Mouse (Mus musculus): ENCODE results near the gene Flywch1. TPM values are rescaled to one million over a fixed set of nuclear protein-coding genes. Genes with fewer than 3 reads are reported as not detected.
"Not testable (repeated sequence)": the region's sequence is repeated elsewhere in the genome, so short reads cannot be mapped to it uniquely, and the experiment has no call there.

The Flywch1 gene
- polyA plus RNA-seq, 1 experiment from 2014 or later = 52.1 TPM

DNA sequence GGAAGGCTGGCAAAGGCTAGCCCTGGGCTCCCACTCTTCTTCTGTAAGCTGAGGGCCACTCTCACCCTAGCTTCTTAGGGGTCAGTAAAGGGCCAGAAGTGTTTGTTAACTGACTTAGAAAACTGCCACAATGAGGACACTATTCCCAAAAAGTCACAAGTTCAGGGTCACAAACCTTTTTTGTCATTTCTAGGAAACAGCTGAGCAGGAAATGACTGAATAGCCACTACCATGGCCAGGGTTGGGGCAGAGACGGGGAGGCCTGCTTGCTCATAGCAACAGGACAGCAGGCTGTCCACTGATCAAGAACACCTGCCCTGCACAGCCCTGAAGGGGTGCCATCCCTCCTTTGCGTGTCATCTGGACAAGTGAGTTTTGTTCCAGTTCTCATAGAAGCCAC is 5.7 kb upstream of the Flywch1 start:
- H3K4me3 ChIP-seq = no peak overlapping the region
- H3K4me1 ChIP-seq = no peaks in the 10 kb centered on the region
- H3K9ac ChIP-seq = no peak overlapping the region
- H3K27ac ChIP-seq (replicated peaks) = no peak overlapping the region
- ATAC-seq (ENCODE audit: extremely low read depth, insufficient number of reproducible peaks, low FRiP score, low TSS enrichment) = no peak
- no peak overlapping the region for H3K4me2 ChIP-seq
- no peaks in the 10 kb centered on the region for H3K9me3 ChIP-seq
- WGBS = 66% methylated on average over 2 of the region's 2 CpGs
- H3K27me3 ChIP-seq (replicated peaks) = no peaks in the 10 kb centered on the region
- H3K36me3 ChIP-seq = no peaks in the 10 kb centered on the region

DNA sequence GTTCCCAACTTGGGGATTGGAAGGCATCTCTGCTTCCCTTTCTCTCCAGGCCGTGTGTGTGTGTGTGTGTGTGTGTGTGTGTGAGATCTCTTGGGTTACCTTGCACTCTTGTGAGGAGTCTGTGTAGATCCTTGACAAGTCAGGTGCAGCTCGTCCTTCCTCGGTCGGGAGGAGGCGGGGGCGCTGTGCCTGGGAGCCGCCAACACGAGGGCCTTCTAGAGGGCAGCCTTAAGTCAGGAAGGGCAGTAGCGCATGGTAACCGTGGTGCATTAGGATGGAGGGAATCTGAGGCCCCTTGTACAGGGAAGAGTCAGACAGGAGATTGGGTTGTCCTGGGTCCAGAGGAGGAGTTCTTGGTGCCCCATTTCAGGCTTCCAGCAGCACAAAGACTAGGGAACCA is 4.8 kb upstream of the Flywch1 start:
- Histone ChIP-seq H3K4me2 (no peak overlapping the region), H3K27ac (replicated peaks) (no peak overlapping the region), H3K27me3 (replicated peaks) (no peaks in the 10 kb centered on the region), H3K9ac (no peak overlapping the region), H3K9me3 (no peaks in the 10 kb centered on the region), H3K4me3 (no peak overlapping the region), H3K4me1 (peaks cover 3% of the 10 kb centered on the region; the same call in 1 of the 2 replicates), H3K36me3 (no peaks in the 10 kb centered on the region)
- WGBS = 75% methylated on average over 10 of the region's 10 CpGs
- no peak for ATAC-seq (ENCODE audit: extremely low read depth, insufficient number of reproducible peaks, low FRiP score, low TSS enrichment)

DNA sequence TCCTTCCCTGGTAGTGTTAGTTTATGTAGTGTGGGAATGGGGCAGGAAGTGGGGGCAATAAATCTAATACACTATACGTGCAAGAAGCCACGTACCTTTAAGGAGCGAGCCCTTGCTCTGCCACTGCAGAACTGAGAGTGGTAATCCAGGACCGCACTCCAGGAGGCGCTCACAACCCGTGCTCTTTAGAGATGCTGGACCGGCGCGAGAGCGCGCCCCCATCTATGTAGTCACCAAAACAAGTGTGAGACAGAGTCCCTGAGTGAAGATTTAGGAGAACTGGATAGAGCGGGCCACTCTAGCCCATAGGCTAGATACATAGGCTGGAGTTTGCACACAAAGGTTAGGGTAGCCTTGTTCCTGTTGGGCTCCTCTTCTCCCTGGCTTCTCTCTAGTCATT is 2.7 kb upstream of the Flywch1 start:
- 6% methylated on average over 12 of the region's 12 CpGs for WGBS
- H3K4me2 ChIP-seq = no peak overlapping the region

DNA sequence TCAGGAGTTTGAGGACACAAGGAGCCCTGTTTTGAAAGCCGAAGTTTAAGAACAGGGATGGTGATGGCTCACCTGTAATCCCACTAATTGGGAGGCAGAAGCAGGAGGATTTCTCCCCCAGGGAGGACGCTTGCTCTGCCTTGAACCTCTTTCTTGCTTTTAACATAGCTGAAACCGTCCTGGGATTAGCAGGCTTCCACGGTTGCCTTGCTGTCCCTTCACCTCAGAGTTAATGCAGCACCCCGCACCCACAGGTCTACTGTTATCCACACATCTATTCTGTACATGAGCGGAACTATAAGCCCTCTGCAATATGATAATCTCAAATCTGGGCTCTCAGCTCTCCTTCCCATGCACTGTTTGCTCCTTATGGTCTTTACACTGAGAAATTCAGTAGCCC is 2.3 kb upstream of the Flywch1 start:
- WGBS = 58% methylated on average over 6 of the region's 6 CpGs

More for the DNA sequence above, 2.7 kb upstream of the Flywch1 start:
- Histone ChIP-seq H3K4me1 (peaks cover 15% of the 10 kb centered on the region), H3K4me3 (no peak overlapping the region), H3K36me3 (no peaks in the 10 kb centered on the region; the same call in 1 of the 2 replicates), H3K27me3 (replicated peaks) (no peaks in the 10 kb centered on the region), H3K9me3 (no peaks in the 10 kb centered on the region), H3K9ac (no peak overlapping the region), H3K27ac (replicated peaks) (no peak overlapping the region)
- ATAC-seq (ENCODE audit: extremely low read depth, insufficient number of reproducible peaks, low FRiP score, low TSS enrichment) = no peak

DNA sequence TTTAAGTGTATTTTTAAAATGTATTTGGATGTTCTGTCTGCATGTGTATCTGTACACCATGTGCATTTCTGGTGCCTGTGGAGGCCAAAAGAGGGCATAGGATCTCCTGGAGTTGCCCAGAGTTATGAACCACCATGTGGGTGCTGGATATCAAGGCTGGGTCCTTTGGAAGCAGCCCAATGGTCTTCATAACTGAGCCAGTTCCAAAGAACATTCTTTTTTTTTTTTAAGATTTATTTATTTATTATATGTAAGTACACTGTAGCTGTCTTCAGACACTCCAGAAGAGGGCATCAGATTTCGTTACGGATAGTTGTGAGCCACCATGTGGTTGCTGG is 786 bp upstream of the Flywch1 start:
- not testable (repeated sequence) for H3K4me3 ChIP-seq; ATAC-seq (ENCODE audit: extremely low read depth, insufficient number of reproducible peaks, low FRiP score, low TSS enrichment)

More for the DNA sequence above, 2.3 kb upstream of the Flywch1 start:
- no peaks in the 10 kb centered on the region for H3K9me3 ChIP-seq
- no peak overlapping the region for H3K27ac ChIP-seq (replicated peaks)
- H3K36me3 ChIP-seq = no peaks in the 10 kb centered on the region; the same call in 1 of the 2 replicates
- peaks cover 15% of the 10 kb centered on the region for H3K4me1 ChIP-seq
- no peaks in the 10 kb centered on the region for H3K27me3 ChIP-seq (replicated peaks)
- no peak overlapping the region for H3K4me2 ChIP-seq
- H3K9ac ChIP-seq = no peak overlapping the region
- ATAC-seq (ENCODE audit: extremely low read depth, insufficient number of reproducible peaks, low FRiP score, low TSS enrichment) = no peak
- no peak overlapping the region for H3K4me3 ChIP-seq

DNA sequence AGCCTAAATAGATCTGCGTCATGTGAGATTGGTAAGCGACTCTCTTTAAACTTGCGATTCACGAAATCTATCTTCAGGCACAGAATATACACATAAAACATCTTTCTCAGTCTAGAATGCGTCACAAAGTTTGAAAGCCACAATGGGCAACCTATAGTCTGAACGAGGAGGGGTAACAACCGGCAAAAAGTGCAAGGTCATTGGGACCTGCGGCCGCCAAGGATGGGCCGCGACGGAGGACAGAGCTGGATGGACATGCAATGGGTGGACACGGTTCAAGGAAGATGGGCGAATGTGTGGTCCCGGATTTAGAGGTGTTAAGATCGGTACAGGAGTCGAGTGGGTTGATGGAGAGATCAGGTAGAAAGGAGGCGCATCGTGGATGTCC is 512 bp downstream of the Flywch1 start:
- Histone ChIP-seq H3K9me3 (no peaks in the 10 kb centered on the region), H3K4me3 (peak overlapping the region; percentile 94), H3K27ac (replicated peaks) (peak overlapping the region; percentile 87), H3K9ac (peak overlapping the region; percentile 98), H3K27me3 (replicated peaks) (no peaks in the 10 kb centered on the region), H3K36me3 (peaks cover 8% of the 10 kb centered on the region; the same call in 1 of the 2 replicates), H3K4me1 (peaks cover 15% of the 10 kb centered on the region), H3K4me2 (peak overlapping the region; percentile 83)
- 1% methylated on average over 19 of the region's 19 CpGs for WGBS
- peak; percentile 34 for ATAC-seq (ENCODE audit: extremely low read depth, insufficient number of reproducible peaks, low FRiP score, low TSS enrichment)

More for the DNA sequence above, 786 bp upstream of the Flywch1 start:
- peak overlapping the region; percentile 83; the same call in 1 of the 2 replicates for H3K4me2 ChIP-seq
- not testable (repeated sequence) for H3K9ac ChIP-seq; H3K27me3 ChIP-seq (replicated peaks); H3K9me3 ChIP-seq; H3K27ac ChIP-seq (replicated peaks); H3K36me3 ChIP-seq
- 82% methylated on average over 2 of the region's 2 CpGs for WGBS
- peaks cover 15% of the 10 kb centered on the region for H3K4me1 ChIP-seq

DNA sequence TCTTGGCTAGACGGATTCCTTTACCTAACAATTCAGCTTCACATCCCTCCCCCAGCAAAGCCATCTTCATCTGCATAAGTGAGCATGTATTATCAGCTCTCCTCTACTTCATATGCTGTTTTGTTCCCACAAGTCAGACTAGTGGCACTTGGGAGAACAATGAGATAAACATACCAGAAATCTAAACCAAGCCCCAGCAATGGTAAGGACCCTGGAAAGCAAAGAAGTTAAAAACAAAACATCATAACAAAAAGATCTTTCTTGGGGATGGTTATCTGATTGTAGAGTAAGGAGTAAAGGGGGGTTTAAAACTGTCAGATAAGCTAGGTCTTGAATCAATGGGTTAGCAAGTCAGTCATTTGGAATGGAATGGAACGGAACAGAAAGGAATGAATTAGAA is 909 bp downstream of the Flywch1 start:
- H3K27ac ChIP-seq (replicated peaks) = peak overlapping the region; percentile 87; the same call in 1 of the 2 replicates
- 17% methylated on average over 2 of the region's 2 CpGs for WGBS

DNA sequence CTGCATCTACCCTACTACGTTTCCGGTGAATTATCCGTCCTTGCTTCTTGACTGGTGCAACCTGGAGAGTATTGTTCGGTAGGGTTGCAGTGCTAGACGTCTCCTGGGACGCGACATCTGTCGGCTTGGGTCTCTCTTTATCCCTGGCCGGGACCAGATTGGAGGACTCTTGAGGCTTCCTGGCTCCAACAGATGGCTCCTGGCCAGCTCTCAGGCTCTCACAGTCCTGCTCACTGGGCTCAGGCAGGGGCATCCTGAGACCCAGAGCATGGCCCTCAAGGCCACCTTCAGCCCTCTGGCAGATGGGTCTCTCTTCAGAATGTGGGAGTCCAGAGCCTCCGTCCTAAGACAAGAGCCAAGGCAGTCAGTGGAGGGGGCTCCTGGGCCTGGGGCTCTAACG is 8.4 kb downstream of the Flywch1 start:
- H3K9me3 ChIP-seq = no peaks in the 10 kb centered on the region; the same call in 1 of the 2 replicates
- 86% methylated on average over 11 of the region's 11 CpGs for WGBS
- H3K27ac ChIP-seq (replicated peaks) = no peak overlapping the region
- no peak overlapping the region for H3K4me2 ChIP-seq
- no peaks in the 10 kb centered on the region for H3K4me1 ChIP-seq
- peaks cover 57% of the 10 kb centered on the region for H3K36me3 ChIP-seq
- H3K27me3 ChIP-seq (replicated peaks) = no peaks in the 10 kb centered on the region
- no peak overlapping the region for H3K9ac ChIP-seq
- ATAC-seq (ENCODE audit: extremely low read depth, insufficient number of reproducible peaks, low FRiP score, low TSS enrichment) = no peak
- H3K4me3 ChIP-seq = no peak overlapping the region

More for the DNA sequence above, 909 bp downstream of the Flywch1 start:
- ATAC-seq (ENCODE audit: extremely low read depth, insufficient number of reproducible peaks, low FRiP score, low TSS enrichment) = no peak
- Histone ChIP-seq H3K9ac (peak overlapping the region; percentile 98), H3K4me3 (peak overlapping the region; percentile 94), H3K4me2 (peak overlapping the region; percentile 83), H3K9me3 (no peaks in the 10 kb centered on the region), H3K27me3 (replicated peaks) (no peaks in the 10 kb centered on the region), H3K4me1 (peaks cover 15% of the 10 kb centered on the region), H3K36me3 (peaks cover 8% of the 10 kb centered on the region; the same call in 1 of the 2 replicates)

DNA sequence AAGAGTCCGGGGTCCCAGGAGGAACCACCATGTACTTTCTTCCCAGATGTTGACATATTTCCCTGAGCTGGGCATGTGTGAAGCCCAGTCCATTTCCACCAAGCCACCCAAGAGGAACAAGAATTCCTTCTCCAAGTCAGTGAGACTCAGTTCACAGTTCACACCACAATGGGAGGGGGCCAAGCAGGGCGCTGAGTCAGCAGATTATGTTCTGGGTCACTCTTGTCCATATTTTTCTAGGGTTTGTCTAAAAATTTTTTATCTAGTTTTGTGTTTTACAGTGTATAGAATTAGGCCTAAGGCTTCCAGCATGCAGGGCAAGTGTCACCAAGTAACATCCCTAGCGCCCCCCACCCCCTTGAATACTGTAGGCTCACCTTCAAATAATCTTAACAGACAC is 10.2 kb downstream of the Flywch1 start:
- WGBS = 88% methylated on average over 3 of the region's 3 CpGs
- H3K4me3 ChIP-seq = no peak overlapping the region
- peaks cover 70% of the 10 kb centered on the region for H3K36me3 ChIP-seq
- no peak overlapping the region for H3K27ac ChIP-seq (replicated peaks)
- no peaks in the 10 kb centered on the region; the same call in 1 of the 2 replicates for H3K9me3 ChIP-seq
- no peak overlapping the region for H3K9ac ChIP-seq
- no peaks in the 10 kb centered on the region for H3K27me3 ChIP-seq (replicated peaks)
- no peak for ATAC-seq (ENCODE audit: extremely low read depth, insufficient number of reproducible peaks, low FRiP score, low TSS enrichment)
- no peaks in the 10 kb centered on the region for H3K4me1 ChIP-seq
- H3K4me2 ChIP-seq = no peak overlapping the region

DNA sequence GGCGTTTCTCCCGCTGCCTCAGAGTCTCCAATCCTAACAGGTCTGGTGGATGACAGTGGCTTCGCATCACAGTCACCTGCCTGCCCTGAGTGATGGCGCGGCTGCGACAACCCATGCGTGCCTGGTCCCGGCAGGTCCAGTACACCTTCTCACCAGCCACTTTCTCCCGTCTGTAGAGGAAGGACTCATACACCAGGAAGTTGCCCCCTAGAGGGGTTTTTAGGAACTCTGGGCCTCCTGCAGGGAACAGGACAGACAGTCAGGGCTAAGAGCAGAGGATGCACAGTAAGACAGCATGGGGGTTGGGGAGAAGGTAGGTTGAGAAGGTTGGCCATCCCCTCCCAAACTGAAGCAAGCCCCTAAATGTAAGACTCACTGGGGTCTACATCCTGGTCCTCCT is 11.2 kb downstream of the Flywch1 start:
- H3K9me3 ChIP-seq = no peaks in the 10 kb centered on the region; the same call in 1 of the 2 replicates
- no peaks in the 10 kb centered on the region for H3K4me1 ChIP-seq
- no peak overlapping the region for H3K9ac ChIP-seq
- no peaks in the 10 kb centered on the region for H3K27me3 ChIP-seq (replicated peaks)
- peaks cover 79% of the 10 kb centered on the region for H3K36me3 ChIP-seq
- WGBS = 86% methylated on average over 9 of the region's 9 CpGs
- H3K4me2 ChIP-seq = no peak overlapping the region
- H3K27ac ChIP-seq (replicated peaks) = no peak overlapping the region
- no peak overlapping the region for H3K4me3 ChIP-seq
- ATAC-seq (ENCODE audit: extremely low read depth, insufficient number of reproducible peaks, low FRiP score, low TSS enrichment) = no peak

DNA sequence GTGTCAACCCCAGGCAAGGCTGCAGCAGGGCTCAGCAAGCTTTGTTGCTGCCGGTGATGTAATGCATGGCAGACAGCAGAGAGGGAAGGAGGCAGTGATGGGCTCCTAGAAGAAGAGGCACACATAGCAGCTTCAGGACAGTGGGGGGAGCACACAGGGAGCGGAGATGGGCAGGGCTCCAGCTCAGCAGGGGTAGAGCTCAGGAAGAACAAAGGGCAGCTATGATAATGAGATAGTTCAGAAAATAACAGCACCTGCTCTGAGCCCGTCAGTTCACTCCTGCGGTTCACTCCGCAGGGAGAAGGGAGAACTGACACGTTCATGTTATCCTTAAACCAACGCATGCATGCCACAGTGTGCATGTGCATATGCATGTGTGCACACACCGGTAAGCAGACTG is 12.6 kb downstream of the Flywch1 start:
- Histone ChIP-seq H3K36me3 (peaks cover 93% of the 10 kb centered on the region), H3K4me2 (no peak overlapping the region), H3K27me3 (replicated peaks) (no peaks in the 10 kb centered on the region), H3K9me3 (no peaks in the 10 kb centered on the region; the same call in 1 of the 2 replicates), H3K27ac (replicated peaks) (no peak overlapping the region), H3K9ac (no peak overlapping the region), H3K4me1 (no peaks in the 10 kb centered on the region), H3K4me3 (no peak overlapping the region)
- 78% methylated on average over 8 of the region's 8 CpGs for WGBS
- ATAC-seq (ENCODE audit: extremely low read depth, insufficient number of reproducible peaks, low FRiP score, low TSS enrichment) = no peak

DNA sequence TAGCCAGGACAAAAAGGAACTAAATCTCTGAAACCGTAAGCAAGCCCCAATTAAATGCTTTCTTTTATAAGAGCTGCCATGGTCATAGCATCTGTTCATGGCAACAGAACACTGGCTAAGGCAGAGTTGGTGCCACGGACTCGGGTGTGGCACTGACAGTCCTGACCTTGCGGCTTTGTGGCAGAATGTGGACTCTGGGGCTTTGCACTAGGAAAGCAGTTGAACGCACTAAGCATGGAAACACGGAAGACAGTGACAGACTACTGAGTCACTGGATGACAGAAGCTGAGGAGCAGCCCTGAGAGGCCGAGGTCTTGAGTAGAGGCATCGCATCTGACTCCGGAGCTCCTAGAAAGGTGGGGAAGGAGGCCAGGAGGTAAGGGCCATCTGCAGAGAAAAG is 13.8 kb downstream of the Flywch1 start:
- Histone ChIP-seq H3K9me3 (no peaks in the 10 kb centered on the region; the same call in 1 of the 2 replicates), H3K4me1 (no peaks in the 10 kb centered on the region), H3K9ac (no peak overlapping the region), H3K36me3 (peaks cover 100% of the 10 kb centered on the region), H3K4me2 (no peak overlapping the region), H3K27ac (replicated peaks) (no peak overlapping the region), H3K27me3 (replicated peaks) (no peaks in the 10 kb centered on the region), H3K4me3 (no peak overlapping the region)
- no peak for ATAC-seq (ENCODE audit: extremely low read depth, insufficient number of reproducible peaks, low FRiP score, low TSS enrichment)
- WGBS = 90% methylated on average over 9 of the region's 9 CpGs
